Mouse (Mus musculus): ENCODE measurements around the gene Mrps18b. TPM values are rescaled to one million over a fixed set of nuclear protein-coding genes. Genes with fewer than 3 reads are reported as not detected.

The Mrps18b gene
- polyA plus RNA-seq, 1 experiment, result 63.4 TPM

- Histone ChIP-seq H3K27me3 (ENCODE audit: control insufficient read depth, insufficient read depth, low read length) (no peaks in the 10 kb centered on the region), H3K4me1 (ENCODE audit: control insufficient read depth, insufficient read depth, insufficient read length, low read length) (peaks cover 5% of the 10 kb centered on the region; the same call in 1 of the 2 replicates), H3K4me3 (ENCODE audit: low read depth, low read length) (peak within 1 kb of the TSS; percentile 85), H3K36me3 (ENCODE audit: control insufficient read depth, insufficient read depth, low read length) (0 out of 2 replicates have a peak, but pooled peaks cover 2% of the 10 kb centered on the region), H3K27ac (ENCODE audit: insufficient read depth, low read depth, low read length) (peak within 1 kb of the TSS; percentile 72; the same call in 1 of the 2 replicates)
- TF ChIP-seq CTCF (IDR thresholded peaks at IDR 0.05; ENCODE audit: extremely low read depth, insufficient read length, insufficient replicate concordance, low read depth, low read length) (peak; percentile 52; the same call in 1 of the 2 replicates), POLR2A (IDR thresholded peaks at IDR 0.05; ENCODE audit: low read depth, low read length) (peak; percentile 24; the same call in 1 of the 2 replicates)
- under 1% methylated on average over 47 of the region's 47 CpGs for WGBS
Observed at GRCm38 (mm10) chr17:35861198-35861857, 54.9 kb downstream of the Mrps18b start, which contains the start of gene Nrm. Gene Nrm (plus strand): TSS chr17:35861318.

GRCm38 (mm10) chr17:35860831-35861197 is 55.4 kb downstream of the Mrps18b start:
- Histone ChIP-seq H3K27ac (ENCODE audit: insufficient read depth, low read depth, low read length) (peak overlapping the region; percentile 31; the same call in 1 of the 2 replicates), H3K4me1 (ENCODE audit: control insufficient read depth, insufficient read depth, insufficient read length, low read length) (peaks cover 5% of the 10 kb centered on the region; the same call in 1 of the 2 replicates), H3K27me3 (ENCODE audit: control insufficient read depth, insufficient read depth, low read length) (no peaks in the 10 kb centered on the region), H3K4me3 (ENCODE audit: low read depth, low read length) (peak overlapping the region; percentile 85), H3K36me3 (ENCODE audit: control insufficient read depth, insufficient read depth, low read length) (0 out of 2 replicates have a peak, but pooled peaks cover 2% of the 10 kb centered on the region)
- TF ChIP-seq POLR2A (IDR thresholded peaks at IDR 0.05; ENCODE audit: low read depth, low read length), result no peak
- no peak for TF ChIP-seq CTCF (IDR thresholded peaks at IDR 0.05; ENCODE audit: extremely low read depth, insufficient read length, insufficient replicate concordance, low read depth, low read length)
- WGBS, result 3% methylated on average over 12 of the region's 12 CpGs

Other genes with a start within 250 kb of the Mrps18b start
- gene Vars2, start 248.8 kb downstream of the Mrps18b start, polyA plus RNA-seq (2012; rRNA removed), result 18.2 and 26.5 TPM in 2 replicates
- 11.0 and 17.2 TPM in 2 replicates for gene Gtf2h4, start 242.7 kb downstream of the Mrps18b start, polyA plus RNA-seq (2012; rRNA removed)
- gene Ddr1, start 211.8 kb downstream of the Mrps18b start, polyA plus RNA-seq (2012; rRNA removed), result 51.9 and 76.9 TPM in 2 replicates
- 6.1 and 8.6 TPM in 2 replicates for gene Ier3, start 94.7 kb downstream of the Mrps18b start, polyA plus RNA-seq (2012; rRNA removed)
- 33.4 and 53.2 TPM in 2 replicates for gene Flot1, start 93.2 kb downstream of the Mrps18b start, polyA plus RNA-seq (2012; rRNA removed)
- 82.8 and 157 TPM in 2 replicates for gene Tubb5, start 78.1 kb downstream of the Mrps18b start, polyA plus RNA-seq (2012; rRNA removed)
- gene Mdc1, start 74.9 kb downstream of the Mrps18b start, polyA plus RNA-seq (2012; rRNA removed), result 1.7 and 3.2 TPM in 2 replicates
- 9.3 and 15.9 TPM in 2 replicates for gene Nrm, start 55.1 kb downstream of the Mrps18b start, polyA plus RNA-seq (2012; rRNA removed)
- gene Ppp1r18, start 50.8 kb downstream of the Mrps18b start, polyA plus RNA-seq (2012; rRNA removed), result 16.5 and 22.0 TPM in 2 replicates
- 47.0 and 64.3 TPM in 2 replicates for gene Dhx16, start 36.6 kb downstream of the Mrps18b start, polyA plus RNA-seq (2012; rRNA removed)
- 82.8 and 142 TPM in 2 replicates for gene 2310061I04Rik, start 19.0 kb downstream of the Mrps18b start, polyA plus RNA-seq (2012; rRNA removed)
- gene Atat1, start 6.3 kb downstream of the Mrps18b start, polyA plus RNA-seq (2012; rRNA removed), result 24.7 and 56.1 TPM in 2 replicates
- 15.1 and 33.3 TPM in 2 replicates for gene Ppp1r10, start within 50 bp of the Mrps18b start, polyA plus RNA-seq (2012; rRNA removed)
- gene Abcf1, start 53.4 kb upstream of the Mrps18b start, polyA plus RNA-seq (2012; rRNA removed), result 52.7 and 84.9 TPM in 2 replicates
- gene Gnl1, start 63.5 kb upstream of the Mrps18b start, polyA plus RNA-seq (2012; rRNA removed), result 13.1 and 24.7 TPM in 2 replicates
- 5.5 and 7.8 TPM in 2 replicates for gene Prr3, start 63.8 kb upstream of the Mrps18b start, polyA plus RNA-seq (2012; rRNA removed)
- 0.98 and 5.4 TPM in 2 replicates for gene H2-T24, start 104.2 kb upstream of the Mrps18b start, polyA plus RNA-seq (2012; rRNA removed)
- 268 and 784 TPM in 2 replicates for gene H2-T23, start 116.5 kb upstream of the Mrps18b start, polyA plus RNA-seq (2012; rRNA removed)
- 32.0 and 60.5 TPM in 2 replicates for gene H2-T22, start 126.4 kb upstream of the Mrps18b start, polyA plus RNA-seq (2012; rRNA removed)
- gene Gm6034, start 126.6 kb upstream of the Mrps18b start, polyA plus RNA-seq (2012; rRNA removed), result not detected in 2 replicates
- gene Gm11127, start 142.0 kb upstream of the Mrps18b start, polyA plus RNA-seq (2012; rRNA removed), result 70.6 and 179 TPM in 2 replicates
- gene Gm19684, start 205.3 kb upstream of the Mrps18b start, polyA plus RNA-seq (2012; rRNA removed), result 0.22 and 0.27 TPM in 2 replicates
- 12.5 and 88.2 TPM in 2 replicates for gene Gm7030, start 213.0 kb upstream of the Mrps18b start, polyA plus RNA-seq (2012; rRNA removed)